Mouse (Mus musculus): ENCODE data around the gene Gm42791.

- TF ChIP-seq CTCF (IDR thresholded peaks at IDR 0.05; ENCODE audit: low read depth) (no peak), EP300 (IDR thresholded peaks at IDR 0.05; ENCODE audit: low read depth) (no peak)
Measured at GRCm38 (mm10) chr5:149002803-149003115, 7.8 kb upstream of the Gm42791 start.
